Mouse (Mus musculus) adrenal gland, postnatal 4 days (tissue): ENCODE measurements around the gene Dand5. TPM values are rescaled to one million over a fixed set of nuclear protein-coding genes. Genes with fewer than 3 reads are reported as not detected.

ENCODE experiments used
- DNase-seq, 2 experiments: peaks; one replicate each; pipeline ENCODE4 v3.0.0; 2021 to 2022; ENCODE audit warnings: low spot score in 2 of 2, mixed read lengths in 2 of 2
- total RNA-seq, 2 experiments: library from RNA; stranded (reverse); gene quantifications; 2 replicates each; pipeline ENCODE4 v1.2.3; 2021

Gene Dand5
- total RNA-seq, 2 experiments from 2014 or later = 5.7 to 6.7 TPM

DNA sequence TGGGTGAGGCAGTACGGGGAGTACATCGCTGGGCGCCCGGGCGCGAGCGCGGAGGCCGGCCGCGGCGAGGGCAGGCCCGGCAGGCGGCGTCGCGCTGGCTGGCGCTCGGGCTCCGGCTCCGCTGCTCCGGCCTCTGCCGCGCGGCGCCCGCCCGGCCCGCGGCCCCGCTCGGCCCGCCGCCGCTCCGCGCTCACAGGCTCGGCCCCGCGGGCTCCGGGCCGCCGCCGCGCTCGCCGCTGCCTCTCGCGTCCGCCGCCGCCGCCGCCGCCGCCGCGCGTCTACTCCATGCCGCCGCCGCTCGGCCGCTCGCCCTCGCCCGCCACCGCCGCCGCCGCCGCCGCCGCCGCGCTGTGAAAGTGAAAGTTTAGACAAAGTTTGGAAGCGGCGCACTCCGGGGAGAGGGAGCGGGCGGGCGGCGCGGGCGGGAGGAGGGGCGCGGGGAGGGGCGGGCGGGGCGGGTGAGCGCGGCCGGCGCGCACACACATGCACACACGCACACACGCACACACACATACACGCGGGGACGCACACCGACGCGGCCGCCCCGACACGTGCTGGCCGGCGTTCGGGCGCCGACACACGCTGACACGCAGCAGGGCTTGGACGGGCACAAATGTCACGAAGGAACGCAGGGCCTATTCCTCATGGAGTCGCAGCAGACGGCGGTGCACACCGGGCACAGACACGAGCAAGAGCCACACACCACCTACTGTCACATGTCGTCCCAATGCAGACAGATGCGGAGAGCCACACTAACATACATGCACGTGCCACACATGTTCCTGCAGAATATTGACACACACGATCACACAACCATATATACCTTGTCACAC lies 22.4 kb downstream of the Dand5 start, which contains the start of gene Nfix:
Gene Nfix (minus strand): TSS at position 346 of the 833 bp plus-strand sequence.
- DNase-seq = peak in 1 of 2 experiments; percentile 28

- DNase-seq = no peak
Observed at GRCm38 (mm10) chr8:84799136-84799931, 23.3 kb downstream of the Dand5 start.

- no peak for DNase-seq
Observed at GRCm38 (mm10) chr8:84798446-84799135, 24.0 kb downstream of the Dand5 start.

DNA sequence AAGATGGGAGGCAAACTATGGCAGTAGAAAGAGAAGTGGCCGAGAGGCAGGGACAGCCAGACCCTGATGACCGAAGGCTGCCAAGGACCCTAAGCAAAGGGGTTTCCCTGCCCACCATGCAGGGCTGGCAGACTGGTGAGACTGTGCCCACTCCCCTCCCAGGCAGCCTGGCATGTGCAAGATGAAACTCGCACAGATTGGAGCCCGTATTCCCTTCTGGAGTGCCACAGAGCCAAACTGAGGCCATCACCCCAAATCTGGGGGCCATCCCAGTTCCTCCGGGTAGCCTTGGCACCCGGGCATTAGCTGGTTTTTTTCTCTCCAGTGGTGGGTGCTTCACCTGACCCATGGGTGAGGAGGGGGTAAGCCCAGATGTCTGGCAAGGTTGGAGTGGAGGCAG lies 24.7 kb downstream of the Dand5 start:
- DNase-seq = no peak

DNA sequence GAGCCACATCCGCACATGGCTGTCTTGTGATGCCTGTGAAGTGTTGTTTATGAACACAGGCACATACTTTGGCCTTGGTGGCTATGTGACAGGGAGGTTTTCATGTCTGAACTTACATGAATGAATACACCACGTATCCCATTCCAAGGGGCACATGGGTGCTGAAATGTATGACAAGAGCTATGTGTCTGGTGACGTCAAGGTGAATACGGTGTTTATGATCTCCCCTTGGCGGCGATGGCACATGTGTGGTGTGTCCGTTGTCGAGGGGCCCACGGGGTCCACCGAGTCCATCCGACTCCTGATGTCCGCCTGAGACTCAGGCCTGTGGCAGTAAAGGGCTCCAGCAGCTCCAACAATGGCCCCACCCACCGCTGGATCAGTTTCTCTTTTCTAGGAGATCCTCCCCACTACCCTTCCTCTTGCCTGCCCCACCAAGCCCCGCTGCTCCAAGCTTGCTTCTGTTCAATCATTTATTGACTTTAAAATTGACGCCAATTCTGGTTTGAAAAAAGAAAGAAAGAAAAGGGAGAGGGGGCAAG lies 25.3 kb downstream of the Dand5 start:
- no peak for DNase-seq

DNA sequence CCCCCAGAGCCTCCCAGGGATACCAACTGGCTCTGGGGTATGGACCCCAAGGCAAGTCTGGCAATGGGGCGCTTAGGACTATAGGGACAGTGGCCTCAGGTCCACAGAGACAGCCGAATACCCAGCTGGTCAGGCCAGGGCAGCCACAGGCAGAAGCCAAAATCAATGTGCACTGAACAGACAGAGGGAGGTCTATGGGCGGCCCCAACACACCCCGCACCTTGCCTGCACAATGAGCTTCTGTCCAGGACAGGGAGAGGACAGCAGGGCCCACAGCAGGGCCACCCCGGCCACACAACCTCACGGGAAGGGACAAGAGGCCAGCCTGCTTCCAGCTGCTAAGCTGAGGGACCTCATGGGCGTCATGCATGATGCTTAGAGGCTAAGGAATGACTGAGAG lies 28.1 kb downstream of the Dand5 start:
- no peak for DNase-seq

GRCm38 (mm10) chr8:84793791-84794485 lies 28.7 kb downstream of the Dand5 start:
- no peak for DNase-seq

DNA sequence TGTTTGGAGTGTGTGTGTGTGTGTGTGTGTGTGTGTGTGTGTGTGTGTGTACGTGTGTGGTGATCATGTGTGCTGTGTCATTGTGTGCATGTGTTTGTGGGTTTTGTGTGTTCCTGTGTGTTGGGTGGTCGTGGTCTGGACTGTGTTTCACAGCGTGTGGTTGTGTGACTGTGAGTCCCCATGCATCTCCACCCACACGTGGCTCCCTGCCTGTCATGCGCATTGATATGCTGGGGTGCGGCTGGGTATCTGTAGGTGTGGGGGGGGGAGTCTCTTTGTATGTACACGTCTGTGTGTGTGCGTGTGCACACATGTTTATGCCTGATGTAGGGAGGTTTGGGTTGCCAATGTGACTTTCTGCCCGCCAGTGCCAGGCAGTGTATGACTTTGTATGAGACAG lies 29.5 kb downstream of the Dand5 start:
- DNase-seq = no peak

DNA sequence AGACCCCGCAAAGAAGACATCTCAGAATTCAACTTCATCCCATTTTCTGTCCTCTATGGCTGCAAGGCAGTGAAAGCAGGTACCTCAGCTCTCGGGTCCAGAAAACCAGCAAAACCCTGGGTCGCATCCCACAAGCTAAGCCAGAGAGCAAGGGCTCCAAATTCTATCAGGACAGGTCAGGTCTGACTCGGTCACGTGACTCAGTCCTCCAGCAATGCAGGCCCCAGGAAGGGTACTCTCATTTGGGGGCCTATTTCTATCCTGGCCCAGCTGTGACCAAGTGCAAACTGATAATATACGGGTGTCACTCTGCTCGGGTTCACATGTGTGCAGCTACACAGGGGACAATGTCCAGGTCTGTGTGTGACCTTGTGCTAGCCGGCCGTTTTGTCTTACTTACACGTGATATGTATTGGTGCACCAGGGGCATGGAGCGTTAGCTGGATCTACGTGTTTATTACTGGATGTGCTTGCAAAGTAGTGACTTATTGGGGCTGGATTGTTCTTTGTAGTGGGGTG lies 30.1 kb downstream of the Dand5 start:
- DNase-seq = no peak

DNA sequence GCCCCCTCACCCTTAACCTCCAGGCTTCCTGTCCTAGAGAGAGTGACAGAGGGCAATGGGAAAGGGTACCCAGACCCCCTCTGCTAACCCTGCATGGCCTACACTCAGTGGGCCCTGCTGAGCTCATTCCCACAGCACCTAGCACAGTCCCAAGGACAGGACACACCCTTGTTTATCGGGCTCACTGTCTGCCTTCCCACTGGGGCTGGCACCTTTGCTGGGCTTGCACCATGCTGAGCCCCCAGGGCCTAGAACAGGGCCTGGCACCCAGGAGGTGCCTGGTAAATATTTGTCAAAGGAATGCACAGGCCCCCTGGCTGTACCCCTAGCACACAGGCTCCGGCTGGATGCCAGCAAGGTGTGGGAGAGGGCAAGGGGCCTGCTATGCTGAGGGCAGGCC lies 32.1 kb downstream of the Dand5 start:
- DNase-seq = no peak

- DNase-seq = no peak
Observed at GRCm38 (mm10) chr8:84789855-84790486, 32.7 kb downstream of the Dand5 start.

GRCm38 (mm10) chr8:84789345-84789744 lies 33.3 kb downstream of the Dand5 start:
- no peak for DNase-seq

DNA sequence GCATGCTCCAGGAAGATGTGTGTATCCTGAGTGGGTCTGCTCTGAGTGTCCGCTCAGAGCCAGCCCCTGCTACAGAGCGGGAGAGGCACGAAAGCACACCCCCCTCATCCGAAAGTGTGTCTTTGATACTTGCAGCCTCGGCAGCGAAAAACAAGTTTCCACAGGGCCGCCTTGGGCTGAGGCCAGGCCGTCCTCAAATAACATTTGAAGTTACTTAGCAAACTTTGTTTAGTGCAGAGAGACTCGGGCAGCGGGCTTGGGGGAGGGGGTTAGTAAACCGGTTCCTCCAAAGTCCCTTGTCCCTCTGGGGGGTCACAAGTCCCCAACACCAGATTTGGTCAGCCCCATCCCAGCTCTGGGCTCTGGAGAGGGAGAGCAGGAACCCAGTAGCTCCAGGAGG lies 33.7 kb downstream of the Dand5 start:
- DNase-seq = no peak

- DNase-seq = no peak
Observed at GRCm38 (mm10) chr8:84787523-84788302, 34.9 kb downstream of the Dand5 start.

GRCm38 (mm10) chr8:84786801-84787467 lies 35.7 kb downstream of the Dand5 start:
- DNase-seq = no peak

GRCm38 (mm10) chr8:84785756-84786677 lies 36.6 kb downstream of the Dand5 start:
- peak in 1 of 2 experiments; percentile 36 for DNase-seq

DNA sequence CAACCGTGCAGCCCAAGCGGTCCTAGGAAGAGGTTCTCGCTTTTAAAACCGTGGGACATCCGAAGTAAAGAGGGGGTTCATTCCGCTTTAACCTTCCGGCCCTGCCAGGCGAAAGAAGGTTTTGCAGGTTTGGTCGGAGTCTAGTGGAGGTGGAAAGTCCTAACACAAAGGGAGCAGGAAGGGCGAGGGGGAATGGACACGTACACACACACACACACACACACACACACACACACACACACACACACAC lies 37.2 kb downstream of the Dand5 start:
- DNase-seq = no peak
